Mouse (Mus musculus) layer of hippocampus, adult 2 months (tissue): Measurements from ENCODE around the gene Cdr2l. TPM values are rescaled to one million over a fixed set of nuclear protein-coding genes. Genes with fewer than 3 reads are reported as not detected.
A peak's percentile ranks its signal among the peaks of the same experiment; 100 is the strongest.

Experiments
- DNase-seq, 2 experiments: peaks; one replicate each; pipeline ENCODE4 v3.0.0; 2022; ENCODE audit warnings: low spot score in 2 of 2
- H3K27ac ChIP-seq: fragments of 200-600 bp; 2 replicates; pipeline ENCODE4 v1.8.1; 2022
- H3K4me3 ChIP-seq: fragments of 200-600 bp; 2 replicates; pipeline ENCODE4 v1.8.1; 2022; ENCODE audit warnings: mild to moderate bottlenecking
- CTCF ChIP-seq: fragments of 200-600 bp; conservative IDR thresholded peaks from 2 replicates; pipeline ENCODE4 v1.8.1; 2022; ENCODE audit warnings: antibody characterized with exemption, mild to moderate bottlenecking, moderate library complexity
- long read RNA-seq, 2 experiments: library from polyadenylated mRNA; stranded (forward); transcript quantifications; one replicate each; pipeline ENCODE4 v2.0.0; 2021; ENCODE audit warnings: borderline mapping rate in 2 of 2
- total RNA-seq, 2 experiments: library from RNA; stranded (reverse); gene quantifications; 2 replicates each; pipeline ENCODE4 v1.2.3; 2021

Cdr2l gene
- total RNA-seq = 10 to 100 TPM; 21.9 to 26.1 TPM
- long read RNA-seq, experiment 1, transcript Cdr2l-201 (5 exons, 3,700 nt) = major isoform, 27 of 39 reads
- long read RNA-seq, experiment 1, partial matches to known transcripts = 4 of 39 reads
- long read RNA-seq, experiment 1, other reads (novel, unspliced or antisense) = 8 of 39 reads
- long read RNA-seq, experiment 2, transcript Cdr2l-201 (5 exons, 3,700 nt) = major isoform, 24 of 34 reads
- long read RNA-seq, experiment 2, partial matches to known transcripts = 1 of 34 reads
- long read RNA-seq, experiment 2, other reads (novel, unspliced or antisense) = 9 of 34 reads

DNA sequence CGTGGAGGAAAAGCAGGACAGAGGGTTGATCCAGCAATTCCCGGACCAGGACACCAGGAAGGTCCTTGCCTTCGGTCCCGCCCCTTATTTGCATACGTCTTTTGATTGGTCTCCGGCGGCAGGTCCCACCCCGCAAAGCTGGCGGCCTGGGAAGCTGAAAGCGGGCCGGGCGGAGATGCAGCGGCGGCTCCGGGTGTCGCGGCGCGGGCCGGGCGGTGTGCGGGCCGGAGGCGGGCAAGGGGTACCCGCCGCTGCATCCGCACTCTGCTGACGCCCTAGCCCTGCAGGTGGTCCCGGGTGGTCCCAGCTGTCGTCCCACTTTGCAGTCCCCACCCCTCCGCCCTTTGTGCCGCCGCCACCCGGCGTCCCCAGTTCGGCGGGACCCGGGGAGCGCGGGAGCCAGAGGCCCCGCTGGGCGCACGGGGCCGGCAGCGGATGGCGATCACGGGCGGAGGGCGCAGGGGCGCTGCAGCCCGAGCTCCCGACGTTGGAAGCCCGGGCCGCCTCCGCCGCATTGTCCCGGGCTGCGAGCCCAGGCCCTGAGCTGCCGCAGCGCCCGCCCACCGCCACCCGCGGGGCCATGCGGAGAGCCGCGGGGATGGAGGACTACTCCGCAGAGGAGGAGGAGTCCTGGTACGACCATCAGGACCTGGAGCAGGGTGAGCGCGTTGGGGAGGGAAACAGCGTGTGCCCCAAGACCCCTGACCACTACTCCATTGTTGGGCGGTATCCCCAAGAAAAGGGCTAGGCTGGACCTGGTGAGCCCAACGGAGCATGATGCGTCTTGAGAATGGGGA lies at the start of gene Cdr2l:
Gene Cdr2l, plus strand, starts transcription at position 174 of the 797 bp plus-strand sequence.
- TF ChIP-seq CTCF = no peak
- DNase-seq = peak; percentile 85 to 90
- H3K4me3 ChIP-seq = peak within 1 kb of the TSS; percentile 91
- peak within 1 kb of the TSS; percentile 98 for H3K27ac ChIP-seq

DNA sequence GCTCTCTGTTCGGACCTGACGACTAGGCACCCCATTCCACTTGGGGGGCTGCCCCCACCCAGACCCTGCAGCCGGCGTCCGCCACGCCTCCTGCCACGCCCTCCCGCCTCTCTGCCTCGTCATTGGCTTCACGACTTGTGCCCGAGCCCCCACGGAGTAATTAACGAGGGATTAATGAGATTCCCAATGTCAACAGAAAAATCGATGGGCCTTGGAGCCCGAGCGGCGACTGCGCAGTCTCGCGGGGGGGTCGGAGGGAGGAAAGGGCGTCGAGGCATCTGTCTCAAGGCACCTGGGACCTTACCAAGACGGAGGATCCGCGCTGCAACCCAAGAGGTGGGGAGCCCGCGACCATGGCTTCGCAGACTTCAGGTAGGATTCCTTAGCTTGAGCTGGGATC lies 47.2 kb upstream of the Cdr2l start, which contains the start of gene Otop3:
Gene Otop3, plus strand, starts transcription at position 201 of the 400 bp plus-strand sequence.
- no peak for TF ChIP-seq CTCF
- Histone ChIP-seq H3K27ac (no peak within 1 kb of the TSS), H3K4me3 (no peak within 1 kb of the TSS; the same call in 1 of the 2 replicates)
- DNase-seq = no peak

DNA sequence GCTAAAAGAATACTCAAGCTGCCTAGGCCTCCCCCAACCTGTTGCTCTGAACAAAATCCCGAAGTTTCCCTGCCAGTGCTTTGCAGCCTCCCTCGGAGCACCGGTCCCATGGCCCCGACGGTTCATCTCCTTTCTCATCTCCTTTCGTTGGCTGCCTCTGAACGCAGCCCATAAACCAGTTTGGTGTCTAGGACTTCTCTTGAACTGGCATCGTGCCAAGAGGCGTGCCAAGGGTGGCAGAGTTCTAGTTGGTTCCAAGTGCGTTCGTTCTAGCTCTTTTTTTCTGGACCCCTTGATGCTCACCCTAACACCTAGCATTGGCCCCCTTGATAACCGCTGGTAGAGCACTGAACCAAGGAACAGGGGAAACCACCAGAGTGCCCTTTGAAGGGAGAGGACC lies 46.5 kb upstream of the Cdr2l start:
- no peak for DNase-seq
- no peak overlapping the region for H3K4me3 ChIP-seq
- no peak for TF ChIP-seq CTCF
- H3K27ac ChIP-seq = no peak overlapping the region

DNA sequence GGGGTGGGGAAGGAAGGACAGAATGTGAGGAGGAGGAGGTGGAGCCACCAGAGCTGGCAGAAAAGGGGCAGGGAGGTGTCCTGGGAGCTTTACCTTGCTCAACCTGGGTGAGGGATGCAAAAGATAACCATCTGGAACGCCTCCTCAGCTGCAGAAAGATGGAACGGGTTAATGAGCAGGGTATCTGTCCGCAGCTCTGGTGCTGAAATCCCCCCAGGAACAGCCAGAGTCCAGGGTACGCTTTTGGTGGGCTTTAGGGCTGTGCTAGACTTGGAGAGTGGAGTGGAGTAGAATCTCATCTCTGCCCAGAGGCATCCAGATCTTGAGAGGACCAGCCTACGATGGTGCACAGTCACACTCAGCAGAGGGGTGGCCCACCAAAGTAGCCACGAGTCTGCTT lies 45.6 kb upstream of the Cdr2l start:
- no peak overlapping the region for H3K4me3 ChIP-seq

DNA sequence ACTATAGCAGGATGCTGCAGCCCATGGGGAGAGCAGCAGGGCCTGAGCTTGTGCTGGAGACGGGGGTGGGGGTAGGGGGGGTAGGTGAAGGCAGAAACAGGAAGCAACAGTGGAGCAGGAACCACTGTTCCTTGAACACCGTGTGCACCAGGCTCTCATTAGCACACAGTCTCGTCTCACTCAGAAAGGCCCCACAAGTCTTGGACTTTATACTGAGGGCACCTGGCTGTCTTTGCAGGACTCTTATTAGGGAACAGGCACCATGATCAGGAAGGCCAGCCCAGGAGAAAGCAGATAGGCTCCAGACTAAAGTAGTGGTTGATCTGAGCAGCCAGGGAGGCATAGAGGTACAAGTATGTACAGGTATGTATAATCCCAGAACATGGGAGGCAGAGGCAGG lies 44.4 kb upstream of the Cdr2l start:
- H3K4me3 ChIP-seq = no peak overlapping the region

More for the DNA sequence above, 45.6 kb upstream of the Cdr2l start:
- no peak for DNase-seq
- TF ChIP-seq CTCF = no peak
- H3K27ac ChIP-seq = no peak overlapping the region

DNA sequence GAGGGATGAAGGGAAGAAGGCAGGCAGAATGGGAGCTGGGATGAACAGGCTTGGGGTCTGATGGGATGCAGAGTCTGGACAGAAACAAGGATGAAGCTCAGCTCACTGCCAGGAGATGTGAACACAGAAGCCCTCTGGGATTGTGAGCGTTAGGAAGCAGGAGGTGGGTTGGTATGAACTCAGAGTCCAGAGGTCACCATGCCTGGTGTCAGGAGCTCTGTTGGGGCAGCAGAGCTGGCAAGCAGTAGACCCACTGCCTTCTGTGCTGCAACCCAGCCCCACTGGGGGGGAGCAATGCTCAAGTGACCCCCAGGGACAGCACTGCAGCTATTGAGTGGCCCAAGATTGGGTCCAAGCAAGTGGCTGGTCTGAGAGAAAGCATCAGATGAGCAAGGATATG lies 43.9 kb upstream of the Cdr2l start:
- Histone ChIP-seq H3K4me3 (no peak overlapping the region), H3K27ac (no peak overlapping the region)
- TF ChIP-seq CTCF = no peak
- no peak for DNase-seq

More for the DNA sequence above, 44.4 kb upstream of the Cdr2l start:
- DNase-seq = no peak
- no peak overlapping the region for H3K27ac ChIP-seq
- no peak for TF ChIP-seq CTCF

DNA sequence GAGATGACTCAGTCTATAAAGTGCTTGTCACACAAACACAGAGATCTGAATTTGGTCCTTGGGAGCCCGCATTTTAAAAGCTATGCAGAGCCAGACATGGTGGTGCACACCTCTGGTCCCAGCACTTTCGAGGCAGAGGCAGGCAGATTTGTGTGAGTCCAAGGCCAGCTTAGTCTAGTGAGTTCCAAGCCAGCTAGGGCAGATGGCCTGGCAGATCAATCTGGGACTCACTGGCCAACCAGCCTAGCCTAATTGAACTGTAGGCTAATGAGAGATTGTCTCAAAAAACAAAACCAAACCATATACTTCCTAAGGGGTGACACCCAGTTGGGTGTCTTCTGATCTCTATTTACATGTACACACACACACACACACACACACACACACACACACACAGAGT lies 40.5 kb upstream of the Cdr2l start:
- Histone ChIP-seq H3K4me3 (no peak overlapping the region), H3K27ac (no peak overlapping the region)
- DNase-seq = no peak
- TF ChIP-seq CTCF = no peak

DNA sequence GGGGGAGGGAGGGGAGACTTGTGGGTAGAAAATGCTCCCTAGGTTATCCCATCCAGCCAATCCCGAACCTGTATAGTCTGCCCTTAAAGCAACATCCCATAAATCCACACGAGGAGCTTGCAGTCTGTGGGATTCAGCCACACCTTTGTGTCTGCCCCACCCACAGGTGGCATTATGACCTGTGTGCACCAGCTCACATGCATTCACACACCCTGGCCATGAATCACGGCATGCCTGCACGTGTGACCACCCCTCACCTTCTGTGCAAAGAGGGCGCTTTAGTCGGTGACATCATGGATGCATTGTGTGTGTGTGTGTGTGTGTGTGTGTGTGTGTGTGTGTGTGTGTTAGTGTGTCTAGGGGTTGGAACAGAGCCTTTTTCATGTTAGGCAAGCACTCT lies 39.9 kb upstream of the Cdr2l start:
- no peak overlapping the region for H3K27ac ChIP-seq
- H3K4me3 ChIP-seq = no peak overlapping the region
- TF ChIP-seq CTCF = no peak
- DNase-seq = no peak

DNA sequence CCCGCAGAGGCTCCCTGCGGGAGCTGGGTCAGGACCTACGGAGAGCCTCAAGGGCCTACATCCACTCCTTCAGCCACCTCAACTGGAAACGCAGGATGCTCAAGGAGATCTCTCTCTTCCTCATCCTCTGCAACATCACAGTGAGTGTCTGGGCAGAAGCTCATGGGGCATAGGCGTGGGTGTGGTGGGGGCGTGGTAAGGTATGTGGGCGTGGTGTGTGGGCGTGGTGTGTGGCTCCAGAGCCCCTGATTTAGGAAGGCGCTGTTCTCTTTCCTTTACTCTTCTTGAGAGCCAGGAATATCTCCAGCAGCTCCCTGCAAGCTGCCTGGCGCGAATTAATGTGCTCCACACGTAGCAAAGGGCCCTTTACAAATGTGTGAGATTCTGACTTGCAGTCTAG lies 36.7 kb upstream of the Cdr2l start:
- no peak for TF ChIP-seq CTCF
- Histone ChIP-seq H3K4me3 (no peak overlapping the region), H3K27ac (no peak overlapping the region)
- no peak for DNase-seq

DNA sequence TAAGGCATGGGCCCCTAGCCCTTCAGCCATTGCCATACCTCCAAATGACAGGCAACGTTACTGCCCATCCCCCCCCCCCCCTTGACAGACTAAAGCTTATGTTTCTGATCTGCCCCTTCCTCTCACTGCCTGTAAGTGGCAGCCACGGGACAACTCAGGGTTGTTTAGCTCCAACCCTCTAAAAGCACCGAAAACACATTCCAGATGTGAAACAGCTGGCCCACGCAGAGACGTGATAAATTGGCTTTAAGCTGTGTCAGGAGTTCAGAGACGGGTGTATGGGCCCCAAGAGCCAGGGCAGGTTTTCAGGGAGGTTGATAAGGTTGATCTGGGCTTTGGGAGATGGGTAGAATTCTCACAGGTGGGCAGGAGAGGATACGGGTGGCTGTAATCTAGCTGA lies 36.2 kb upstream of the Cdr2l start:
- no peak for TF ChIP-seq CTCF
- DNase-seq = no peak
- H3K4me3 ChIP-seq = no peak overlapping the region

DNA sequence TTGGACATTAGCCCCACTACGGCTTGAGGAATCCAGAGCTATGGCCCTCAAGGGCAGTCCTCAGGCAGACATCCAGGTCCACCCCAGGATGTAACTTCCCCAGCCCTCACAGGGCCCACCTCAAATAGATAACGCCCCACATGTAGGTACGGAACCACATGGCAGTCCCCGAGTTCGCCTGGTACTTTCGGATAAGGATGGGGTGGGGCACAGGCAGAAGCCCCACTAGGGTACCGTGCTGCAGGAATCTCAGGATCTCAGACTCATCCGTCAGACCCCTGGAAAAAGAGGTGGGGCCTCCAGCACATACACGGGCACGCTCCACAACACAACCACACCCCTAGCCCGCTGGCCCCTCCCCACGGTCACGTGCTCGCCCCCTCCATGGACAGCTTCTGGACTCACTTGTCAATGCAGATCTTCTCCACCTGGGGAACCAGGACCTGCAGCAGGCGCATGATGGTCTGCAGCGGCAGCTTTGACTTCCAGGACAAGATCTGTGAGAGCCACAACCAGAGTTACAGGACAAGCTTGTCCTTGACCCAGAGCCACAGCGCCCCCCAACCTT lies 33.0 kb upstream of the Cdr2l start:
- DNase-seq = no peak
- no peak overlapping the region for H3K27ac ChIP-seq
- H3K4me3 ChIP-seq = no peak overlapping the region
- TF ChIP-seq CTCF = no peak

More for the DNA sequence above, 36.2 kb upstream of the Cdr2l start:
- no peak overlapping the region for H3K27ac ChIP-seq

DNA sequence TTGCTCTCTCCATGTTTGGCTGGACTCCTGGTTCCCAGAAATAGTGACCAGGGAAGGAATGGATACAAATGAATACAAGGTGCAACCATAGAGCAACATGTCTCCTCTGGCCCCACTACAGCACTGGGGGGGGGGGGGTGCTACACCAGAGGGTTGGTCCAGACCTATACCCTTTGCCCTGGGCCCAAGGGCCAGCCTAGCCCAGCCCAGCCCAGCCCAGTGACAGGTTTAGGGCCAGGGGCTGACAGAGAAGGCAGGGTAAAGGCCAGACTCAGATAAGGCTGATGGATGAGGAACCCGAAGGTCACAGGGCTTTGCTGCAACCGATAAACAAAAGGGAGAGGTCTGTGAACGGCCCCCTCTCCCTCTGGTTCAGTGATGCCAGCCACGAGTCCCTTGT lies 31.7 kb upstream of the Cdr2l start:
- DNase-seq = no peak
- H3K27ac ChIP-seq = no peak overlapping the region
- no peak overlapping the region for H3K4me3 ChIP-seq
- no peak for TF ChIP-seq CTCF

DNA sequence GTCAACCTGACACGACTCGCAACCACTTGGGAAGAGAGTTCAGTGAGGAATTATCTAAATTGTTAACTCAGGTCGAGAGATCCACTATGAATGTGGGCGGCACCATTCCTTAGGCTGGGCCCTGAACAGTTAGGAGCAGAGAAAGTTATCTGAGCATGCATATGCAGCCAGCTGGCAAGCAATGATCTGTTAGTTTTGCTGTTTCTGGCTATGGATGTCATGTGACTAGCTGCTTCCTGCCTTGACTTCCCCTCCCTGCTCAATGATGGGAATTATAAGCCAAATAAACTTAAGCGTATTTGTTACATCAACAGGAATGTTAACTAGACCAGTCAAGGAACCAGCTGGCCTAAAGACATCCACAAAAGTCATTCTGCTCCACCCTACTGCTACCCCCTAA lies 28.3 kb upstream of the Cdr2l start:
- no peak overlapping the region for H3K27ac ChIP-seq
- H3K4me3 ChIP-seq = no peak overlapping the region
- no peak for DNase-seq
- TF ChIP-seq CTCF = no peak
